ENCODE assay signal across 27 mouse cellular contexts in the genomic region with DNA sequence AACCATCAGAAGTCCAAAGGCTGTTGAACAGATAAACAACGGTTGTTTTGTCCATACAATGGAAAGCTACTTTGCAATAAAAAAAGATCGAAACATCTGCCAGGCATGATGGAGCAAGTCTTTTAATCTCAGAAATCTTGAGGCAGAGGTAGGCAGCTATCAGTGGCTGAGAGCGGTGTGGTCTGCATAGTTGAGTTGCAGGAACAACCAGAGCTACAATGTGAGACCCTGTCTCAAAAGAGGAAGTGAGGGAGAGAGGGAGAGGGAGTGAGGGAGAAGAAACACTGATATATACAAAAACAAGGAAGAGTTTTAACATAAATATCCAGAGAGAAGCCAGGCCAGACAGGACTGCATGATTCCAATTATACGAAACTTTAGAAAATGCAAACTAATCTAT. TPM values are rescaled to one million over a fixed set of nuclear protein-coding genes. Genes with fewer than 3 reads are reported as not detected.
DNase-seq lines count a peak whose midpoint lies in the region; ATAC-seq and TF ChIP-seq lines count a peak whose summit lies in the region.
"Had no signal": no experiment of that assay in that cellular context is flagged by ENCODE, and none has a peak within 500 bp of the region (broad histone marks: within the 10 kb centered on the region; RNA-seq: fewer than 3 reads in every experiment).

No protein-coding gene starts in this region.

- peaks cover 59% of the 10 kb centered on the region for H3K4me1 ChIP-seq in G1E (ENCODE audit: insufficient read depth, low read depth, low read length)
- peaks cover 27% of the 10 kb centered on the region for H3K4me1 ChIP-seq in bone marrow macrophage, adult 2 months (ENCODE audit: control insufficient read depth, insufficient read depth, low read length)
- H3K4me1 ChIP-seq: embryonic facial prominence, embryonic 13.5 days; embryonic facial prominence, embryonic 15.5 days; forebrain, embryonic 12.5 days had no signal

- H3K27me3 ChIP-seq in G1E (ENCODE audit: insufficient read depth, low read length): no peaks in the 10 kb centered on the region
- H3K27me3 ChIP-seq: CH12.LX; embryonic facial prominence, embryonic 13.5 days; embryonic facial prominence, embryonic 15.5 days; forebrain, embryonic 12.5 days had no signal

- TF ChIP-seq CTCF in G1E (IDR thresholded peaks at IDR 0.05; ENCODE audit: low read depth, low read length): no peak
- no peak for TF ChIP-seq CTCF in bone marrow macrophage, adult 2 months (IDR thresholded peaks at IDR 0.05; ENCODE audit: low read depth, low read length)

- ATAC-seq in G1E (ENCODE audit: extremely low read depth, insufficient number of reproducible peaks, low FRiP score, poor library complexity, severe bottlenecking): peak; percentile 22; the same call in 1 of the 2 replicates
- ATAC-seq in granulocyte monocyte progenitor cell, adult 5-6 weeks (replicated peaks; ENCODE audit: poor library complexity, severe bottlenecking): peak; percentile 94
- peak; percentile 76 for ATAC-seq in megakaryocyte progenitor cell, adult 5-6 weeks (replicated peaks; ENCODE audit: poor library complexity)
- ATAC-seq in monocyte, adult 5-6 weeks (replicated peaks; ENCODE audit: insufficient number of reproducible peaks, low FRiP score, low TSS enrichment, poor library complexity, severe bottlenecking): no peak
- ATAC-seq: activated CD4-positive, CD25-positive, alpha-beta regulatory T cell, adult 4 months; CD4-positive, CD25-positive, alpha-beta regulatory T cell, adult 4 months; forebrain, embryonic 14.5 days; forebrain, embryonic 16.5 days; Patski had no signal

- H3K4me3 ChIP-seq in G1E (ENCODE audit: low read depth, low read length): no peak overlapping the region
- H3K4me3 ChIP-seq in bone marrow macrophage, adult 2 months (ENCODE audit: insufficient read depth, low read length): no peak overlapping the region
- H3K4me3 ChIP-seq: embryonic facial prominence, embryonic 13.5 days; embryonic facial prominence, embryonic 15.5 days; erythroblast, embryonic 14.5 days; forebrain, embryonic 10.5 days; forebrain, embryonic 12.5 days had no signal

- TF ChIP-seq POLR2A in bone marrow macrophage, adult 2 months (IDR thresholded peaks at IDR 0.05; ENCODE audit: borderline replicate concordance, low read depth, low read length): no peak

- H3K27ac ChIP-seq in bone marrow macrophage, adult 2 months (ENCODE audit: insufficient read depth, low read depth, low read length): 0 out of 2 replicates have a peak overlapping the region, but pooled peaks have one; percentile 16
- H3K27ac ChIP-seq: embryonic facial prominence, embryonic 13.5 days; embryonic facial prominence, embryonic 15.5 days; forebrain, embryonic 10.5 days; forebrain, embryonic 12.5 days had no signal

- no peaks in the 10 kb centered on the region for H3K9me3 ChIP-seq in G1E (replicated peaks)
- H3K9me3 ChIP-seq: embryonic facial prominence, embryonic 13.5 days; embryonic facial prominence, embryonic 15.5 days; forebrain, embryonic 10.5 days; forebrain, embryonic 12.5 days had no signal

- DNase-seq in G1E (ENCODE audit: low spot score): no peak
- DNase-seq in c-Kit-positive CD71-positive TER-119-positive erythroid progenitor cells, embryonic 14.5 days (ENCODE audit: low spot score): no peak
- no peak for DNase-seq in cerebellum, adult 11 months
- DNase-seq: adrenal gland, adult 8-10 months; adrenal gland, postnatal 14 days; adrenal gland, postnatal 36 days; B cell, adult 2 months; cerebellum, adult 18-20 months; cerebellum, adult 8-10 months; cerebellum, adult 9-11 months; cerebellum, postnatal 14 days; embryo, embryonic 11 days had no signal

- H3K36me3 ChIP-seq in G1E (replicated peaks): peaks cover 34% of the 10 kb centered on the region
- H3K36me3 ChIP-seq: embryonic facial prominence, embryonic 13.5 days; embryonic facial prominence, embryonic 15.5 days; forebrain, embryonic 10.5 days; forebrain, embryonic 12.5 days had no signal

RNA-seq across cellular contexts. Expression of gene Elf4, which starts 18.3 kb away (rescaled TPM):
- 87.3 and 92.6 TPM in 2 replicates for total RNA-seq in G1E (2014; fragmentation: Nextera tagmentation)
- 12.4 and 13.4 TPM in 2 replicates for total RNA-seq in G1E (2017)
- 19.9 and 26.5 TPM in 2 replicates for polyA plus RNA-seq in G1E (2012)
- polyA plus RNA-seq in bone marrow macrophage, adult 2 months (2012; ENCODE audit: insufficient read depth, insufficient read length, missing spikeins): 46.8 and 49.2 TPM in 2 replicates
- 45.1 and 47.2 TPM in 2 replicates for total RNA-seq in granulocyte monocyte progenitor cell, adult 5-6 weeks (2014; fragmentation: Nextera tagmentation)
- 12.7 and 13.8 TPM in 2 replicates for total RNA-seq in granulocyte monocyte progenitor cell, adult 5-6 weeks (2017)
- 54.9 and 57.2 TPM in 2 replicates for total RNA-seq in megakaryocyte progenitor cell, adult 5-6 weeks (2015)
- total RNA-seq in megakaryocyte progenitor cell, adult 5-6 weeks (2017): 12.7 and 13.2 TPM in 2 replicates
- 35.9 to 86.3 TPM (median 41.4 TPM) in 3 replicates for total RNA-seq in monocyte, adult 5-6 weeks (2017)
